Mouse (Mus musculus) hindbrain, embryonic 16.5 days (tissue): ENCODE results near the gene Myrfl. TPM values are rescaled to one million over a fixed set of nuclear protein-coding genes. Genes with fewer than 3 reads are reported as not detected.

Experiments used
- ATAC-seq: fragments of 200-750 bp; cut with Nextera tagmentation; 2 replicates; pipeline ENCODE4 v1.8.0; 2017; ENCODE audit warnings: moderate TSS enrichment, moderate library complexity
- H3K27ac ChIP-seq: fragments of 300-500 bp; sonication (generic); 2 replicates; pipeline ENCODE4 v1.5.1; 2014; ENCODE audit warnings: low read depth, mild to moderate bottlenecking, control low read depth, low read length, moderate library complexity
- H3K27me3 ChIP-seq: fragments of 300-500 bp; sonication (generic); replicated peaks from 2 replicates; pipeline ENCODE4 v1.6.1; 2014; ENCODE audit warnings: low read length; ENCODE audit not compliant: control insufficient read depth, insufficient read depth
- H3K36me3 ChIP-seq: fragments of 300-500 bp; sonication (generic); 2 replicates; pipeline ENCODE4 v1.6.1; 2014; ENCODE audit warnings: mild to moderate bottlenecking, low read length, moderate library complexity, mixed read lengths; ENCODE audit not compliant: control insufficient read depth, insufficient read depth
- H3K4me1 ChIP-seq: fragments of 300-500 bp; sonication (generic); 2 replicates; pipeline ENCODE4 v1.6.1; 2014; ENCODE audit warnings: low read depth, low read length; ENCODE audit not compliant: control insufficient read depth, insufficient read depth
- H3K4me2 ChIP-seq: fragments of 300-500 bp; sonication (generic); 2 replicates; pipeline ENCODE4 v1.6.1; 2014; ENCODE audit warnings: mild to moderate bottlenecking, low read length, control low read depth, moderate library complexity
- H3K4me3 ChIP-seq: fragments of 300-500 bp; sonication (generic); 2 replicates; pipeline ENCODE4 v1.5.1; 2014; ENCODE audit warnings: mild to moderate bottlenecking, low read length, control low read depth, moderate library complexity
- H3K9ac ChIP-seq: fragments of 300-500 bp; sonication (generic); 2 replicates; pipeline ENCODE4 v1.6.1; 2014; ENCODE audit warnings: low read depth, mild to moderate bottlenecking, control low read depth, low read length, moderate library complexity
- H3K9me3 ChIP-seq: fragments of 300-500 bp; sonication (generic); 2 replicates; pipeline ENCODE4 v1.6.1; 2014; ENCODE audit warnings: mild to moderate bottlenecking, low read length, moderate library complexity; ENCODE audit not compliant: control insufficient read depth
- WGBS: fragments of 180-500 bp; shearing (Covaris S2); extraction: QIAGEN DNeasy Blood & Tissue Kit; methylation state at CpG from one replicate; pipeline ENCODE4 v1.1.7; 2014; 5-methylcytosine and 5-hydroxymethylcytosine counted together
- polyA plus RNA-seq: library from polyadenylated mRNA; unstranded; fragments of >200 nt; fragmentation: Nextera tagmentation; extraction: Ambion mirVana; gene quantifications from 2 replicates; pipeline ENCODE4 v1.2.1, GENCODE M21; 2015

Gene Myrfl
- polyA plus RNA-seq, 1 experiment from 2014 or later, result 0.15 TPM

DNA sequence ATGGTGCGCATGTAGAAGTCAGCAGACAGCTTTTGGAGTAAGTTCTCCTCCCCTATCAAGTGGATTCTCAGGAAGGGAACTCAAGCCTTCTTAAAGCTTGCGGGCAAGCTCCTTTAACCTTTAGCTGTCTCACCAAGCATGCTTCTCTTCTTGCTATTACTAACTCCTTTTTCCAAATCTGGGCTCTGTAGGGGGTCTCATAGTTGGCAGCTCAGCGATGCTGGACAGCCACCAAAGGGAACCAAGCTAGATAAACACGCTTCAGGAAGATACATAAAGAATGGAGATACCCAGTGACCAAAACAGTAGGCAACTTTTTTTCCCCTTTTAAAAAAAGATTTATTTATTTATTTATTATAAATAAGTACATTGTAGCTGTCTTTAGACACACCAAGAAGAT lies 136.9 kb downstream of the Myrfl start:
- H3K4me2 ChIP-seq, result no peak overlapping the region
- no peak for ATAC-seq
- H3K9me3 ChIP-seq, result no peaks in the 10 kb centered on the region
- 80% methylated on average over 4 of the region's 4 CpGs for WGBS
- H3K36me3 ChIP-seq, result no peaks in the 10 kb centered on the region
- no peaks in the 10 kb centered on the region for H3K27me3 ChIP-seq
- no peak overlapping the region for H3K27ac ChIP-seq
- H3K4me3 ChIP-seq, result no peak overlapping the region
- H3K4me1 ChIP-seq, result no peaks in the 10 kb centered on the region; the same call in 1 of the 2 replicates
- H3K9ac ChIP-seq, result no peak overlapping the region

DNA sequence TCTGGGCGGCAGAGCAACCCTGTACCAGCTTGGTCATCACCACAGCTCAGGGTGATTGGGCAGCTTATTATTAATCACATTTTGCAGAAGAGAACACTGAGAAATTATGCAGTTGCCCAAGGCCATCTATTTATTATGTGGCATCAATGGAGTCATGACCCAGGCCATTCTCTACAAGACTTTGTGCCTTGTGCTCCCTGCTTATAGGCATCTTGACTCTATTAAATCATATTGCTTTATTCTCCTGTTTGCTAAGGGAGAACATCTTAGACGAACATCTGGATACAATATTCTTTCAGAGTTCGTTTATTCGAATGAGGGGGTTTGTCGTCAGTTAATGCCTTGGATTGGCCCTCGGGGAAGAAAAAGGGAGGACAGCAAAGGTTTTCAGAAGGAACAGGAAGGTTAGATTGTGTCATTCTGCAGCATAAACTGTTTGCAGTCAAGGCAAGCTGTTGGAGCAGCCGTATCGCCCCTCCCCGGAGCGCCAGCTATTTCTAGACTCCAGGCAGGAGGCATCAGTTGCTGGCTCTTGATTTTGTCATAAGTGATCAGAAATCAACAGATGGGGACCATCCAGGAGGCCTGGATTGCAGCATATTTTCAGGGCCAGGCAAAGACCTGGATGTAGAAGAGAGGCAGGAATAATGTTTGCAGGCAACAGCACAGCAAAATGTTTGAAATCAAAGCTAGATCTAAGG lies 140.7 kb downstream of the Myrfl start:
- no peak overlapping the region for H3K4me2 ChIP-seq
- no peak overlapping the region for H3K4me3 ChIP-seq
- 63% methylated on average over 10 of the region's 10 CpGs for WGBS
- H3K36me3 ChIP-seq, result no peaks in the 10 kb centered on the region
- no peaks in the 10 kb centered on the region for H3K9me3 ChIP-seq
- ATAC-seq, result peak; percentile 37; the same call in 1 of the 2 replicates
- no peaks in the 10 kb centered on the region for H3K27me3 ChIP-seq
- no peak overlapping the region; the same call in 1 of the 2 replicates for H3K27ac ChIP-seq
- H3K9ac ChIP-seq, result no peak overlapping the region
- H3K4me1 ChIP-seq, result no peaks in the 10 kb centered on the region; the same call in 1 of the 2 replicates

DNA sequence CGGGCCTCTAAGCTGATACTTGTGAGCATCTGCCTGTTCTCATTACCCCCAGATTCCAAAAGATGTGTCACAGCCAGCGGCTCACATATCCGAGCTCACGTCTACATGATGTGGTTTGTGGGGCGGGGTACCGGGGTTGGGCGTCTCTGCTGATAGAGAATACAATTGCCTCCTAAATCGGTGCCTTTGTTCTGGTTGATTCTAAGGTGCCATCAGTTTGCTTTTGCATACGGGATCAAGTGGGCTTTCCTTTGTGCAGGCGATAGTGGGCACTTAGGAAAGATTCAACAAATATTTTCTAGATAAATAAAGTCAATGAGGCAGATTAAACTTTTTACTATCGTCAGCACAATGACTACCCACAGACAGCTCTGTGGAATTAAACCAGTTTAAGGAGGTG lies 141.8 kb downstream of the Myrfl start:
- ATAC-seq, result no peak
- Histone ChIP-seq H3K4me2 (no peak overlapping the region), H3K9me3 (no peaks in the 10 kb centered on the region), H3K9ac (no peak overlapping the region), H3K27ac (no peak overlapping the region), H3K27me3 (no peaks in the 10 kb centered on the region), H3K4me1 (no peaks in the 10 kb centered on the region; the same call in 1 of the 2 replicates), H3K36me3 (no peaks in the 10 kb centered on the region), H3K4me3 (no peak overlapping the region)
- WGBS, result 86% methylated on average over 11 of the region's 11 CpGs

- no peak overlapping the region for H3K4me2 ChIP-seq
- ATAC-seq, result no peak
- H3K4me3 ChIP-seq, result no peak overlapping the region
- H3K27ac ChIP-seq, result no peak overlapping the region
- H3K36me3 ChIP-seq, result no peaks in the 10 kb centered on the region
- H3K9me3 ChIP-seq, result no peaks in the 10 kb centered on the region
- H3K4me1 ChIP-seq, result no peaks in the 10 kb centered on the region
- no peaks in the 10 kb centered on the region for H3K27me3 ChIP-seq
- no peak overlapping the region for H3K9ac ChIP-seq
- WGBS, result 89% methylated on average over 14 of the region's 14 CpGs
Measured at GRCm38 (mm10) chr10:116750895-116751294, 145.8 kb downstream of the Myrfl start.

GRCm38 (mm10) chr10:116750062-116750461 lies 146.7 kb downstream of the Myrfl start:
- no peak for ATAC-seq
- Histone ChIP-seq H3K36me3 (no peaks in the 10 kb centered on the region), H3K4me1 (no peaks in the 10 kb centered on the region), H3K9ac (no peak overlapping the region), H3K27ac (no peak overlapping the region), H3K27me3 (no peaks in the 10 kb centered on the region), H3K4me3 (no peak overlapping the region), H3K9me3 (no peaks in the 10 kb centered on the region), H3K4me2 (no peak overlapping the region)
- WGBS, result 81% methylated on average over 6 of the region's 6 CpGs

GRCm38 (mm10) chr10:116748681-116749080 lies 148.0 kb downstream of the Myrfl start:
- Histone ChIP-seq H3K27me3 (no peaks in the 10 kb centered on the region), H3K4me3 (no peak overlapping the region), H3K4me2 (no peak overlapping the region), H3K9me3 (no peaks in the 10 kb centered on the region), H3K9ac (no peak overlapping the region), H3K36me3 (no peaks in the 10 kb centered on the region), H3K4me1 (no peaks in the 10 kb centered on the region), H3K27ac (no peak overlapping the region)
- 66% methylated on average over 4 of the region's 4 CpGs for WGBS
- ATAC-seq, result no peak

DNA sequence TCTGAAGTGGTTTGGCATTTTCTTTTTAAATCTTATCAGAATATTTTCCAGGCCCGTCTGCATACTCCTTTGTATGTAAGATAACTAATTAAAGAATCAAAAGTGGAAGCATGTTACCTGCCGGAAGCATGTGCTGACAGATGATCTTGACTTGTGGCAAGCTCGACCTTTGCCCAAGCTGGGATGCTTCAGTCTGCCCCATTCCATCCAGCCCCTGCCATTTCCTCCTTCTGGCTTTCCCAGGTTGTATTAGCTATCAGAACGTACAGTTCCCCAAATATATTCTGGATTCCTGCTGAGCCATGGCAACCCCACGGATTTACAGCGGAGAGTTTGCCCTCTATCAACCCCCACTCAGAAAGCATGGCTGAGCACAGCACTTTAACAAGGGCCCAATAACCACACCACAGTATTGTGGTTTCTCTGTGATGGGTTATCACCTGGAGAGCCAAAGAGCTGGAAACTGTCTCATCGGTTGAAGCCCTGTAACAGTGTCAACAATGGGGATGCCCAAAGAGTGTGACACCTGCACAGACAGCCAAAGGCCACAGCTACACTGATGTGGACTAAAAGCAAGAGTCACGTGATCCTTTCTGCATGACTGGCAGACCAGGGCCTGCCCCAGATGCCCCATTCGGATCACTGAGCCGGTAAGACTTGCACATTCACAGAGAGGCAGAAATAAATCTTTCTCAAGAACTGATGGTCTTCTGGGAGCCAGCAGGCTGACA lies 150.3 kb downstream of the Myrfl start:
- Histone ChIP-seq H3K9ac (no peak overlapping the region), H3K27ac (no peak overlapping the region), H3K27me3 (no peaks in the 10 kb centered on the region), H3K4me3 (no peak overlapping the region), H3K9me3 (no peaks in the 10 kb centered on the region), H3K4me1 (no peaks in the 10 kb centered on the region), H3K36me3 (no peaks in the 10 kb centered on the region), H3K4me2 (no peak overlapping the region)
- no peak for ATAC-seq
- WGBS, result 65% methylated on average over 10 of the region's 10 CpGs

- H3K4me3 ChIP-seq, result no peak overlapping the region
- no peaks in the 10 kb centered on the region for H3K27me3 ChIP-seq
- no peak overlapping the region for H3K9ac ChIP-seq
- no peak overlapping the region for H3K27ac ChIP-seq
- H3K4me2 ChIP-seq, result no peak overlapping the region
- no peaks in the 10 kb centered on the region for H3K36me3 ChIP-seq
- no peaks in the 10 kb centered on the region for H3K9me3 ChIP-seq
- H3K4me1 ChIP-seq, result no peaks in the 10 kb centered on the region
- WGBS, result 89% methylated on average over 2 of the region's 2 CpGs
- ATAC-seq, result no peak
Measured at GRCm38 (mm10) chr10:116742696-116743095, 154.0 kb downstream of the Myrfl start.

DNA sequence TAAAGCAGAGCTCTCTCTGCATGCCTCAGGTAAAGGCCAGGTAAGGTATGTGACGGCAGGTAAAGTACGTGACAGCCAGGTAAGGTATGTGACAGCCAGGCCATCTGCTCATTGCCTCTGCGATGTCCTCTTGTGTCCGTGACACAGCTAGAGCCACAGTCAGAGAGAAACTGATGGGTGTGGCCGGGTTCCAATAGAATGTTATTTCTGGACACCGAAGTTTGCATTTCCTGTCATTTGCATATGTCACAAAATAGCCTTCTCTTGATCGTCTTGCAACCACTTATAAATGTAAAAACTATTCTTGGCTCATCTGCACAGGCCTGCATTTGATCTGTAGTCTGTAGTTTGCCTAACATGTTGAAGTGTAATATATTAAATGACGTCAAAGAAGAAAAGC lies 154.5 kb downstream of the Myrfl start:
- no peak for ATAC-seq
- Histone ChIP-seq H3K4me3 (no peak overlapping the region), H3K36me3 (no peaks in the 10 kb centered on the region), H3K27ac (no peak overlapping the region), H3K4me2 (no peak overlapping the region), H3K9me3 (no peaks in the 10 kb centered on the region), H3K9ac (no peak overlapping the region), H3K4me1 (no peaks in the 10 kb centered on the region), H3K27me3 (no peaks in the 10 kb centered on the region)
- whole genome bisulfite sequencing, result 92% methylated on average over 8 of the region's 8 CpGs
